ENCODE assay signal across 9 mouse cellular contexts in the genomic region with DNA sequence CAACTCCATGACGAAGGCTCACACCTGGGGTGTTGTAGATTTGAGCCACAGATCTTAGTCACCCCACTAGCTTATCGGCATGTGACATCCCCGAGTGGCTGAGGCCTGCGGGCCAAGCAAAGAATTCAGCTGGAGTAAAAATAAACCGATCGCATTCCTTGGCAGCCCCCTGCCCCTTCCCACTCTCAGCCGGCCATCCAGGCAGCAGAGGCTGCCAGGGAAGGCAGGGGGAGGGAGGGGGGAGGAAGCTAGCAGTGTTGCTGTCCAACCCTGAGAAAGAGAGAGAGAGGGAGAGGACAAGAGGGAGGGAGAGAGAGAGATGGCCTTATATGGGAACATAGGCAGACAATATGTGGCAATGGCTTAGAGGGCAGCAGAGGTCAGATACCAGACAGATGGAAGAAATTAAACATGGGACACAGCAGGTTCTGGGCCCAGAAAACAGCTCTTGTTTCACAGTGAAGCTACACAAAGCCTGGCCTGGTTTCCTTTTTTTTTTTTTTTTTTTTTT. TPM values are rescaled to one million over a fixed set of nuclear protein-coding genes. Genes with fewer than 3 reads are reported as not detected.
DNase-seq lines count a peak whose midpoint lies in the region; ATAC-seq lines count a peak whose summit lies in the region.
"Had no signal": no experiment of that assay in that cellular context is flagged by ENCODE, and none has a peak within 500 bp of the region (broad histone marks: within the 10 kb centered on the region; RNA-seq: fewer than 3 reads in every experiment).

No protein-coding gene starts in this region.

- DNase-seq in heart, postnatal 10 days, result peak; percentile 87 to 92
- peak; percentile 73 for DNase-seq in limb, embryonic 11.5 days (ENCODE audit: low spot score)
- DNase-seq in ovary, postnatal 10 days (ENCODE audit: low spot score), result peak; percentile 19
- no peak for DNase-seq in thymus, postnatal 14 days

- intact Hi-C loops in heart, postnatal 10 days (cut with DNase I), result loop anchor here (1.0 kb wide), 3 partner anchors 100 to 119 kb away; partner anchors contain the start of gene Atp2a2

- H3K27me3 ChIP-seq in midbrain, embryonic 12.5 days, result no peaks in the 10 kb centered on the region
- H3K27me3 ChIP-seq in midbrain, embryonic 15.5 days (replicated peaks), result no peaks in the 10 kb centered on the region
- no peaks in the 10 kb centered on the region for H3K27me3 ChIP-seq in embryonic facial prominence, embryonic 15.5 days
- no peaks in the 10 kb centered on the region for H3K27me3 ChIP-seq in limb, embryonic 11.5 days (ENCODE audit: control insufficient read depth, insufficient read depth, low read length)
- H3K27me3 ChIP-seq: liver, embryonic 15.5 days had no signal

- 40% methylated on average over 7 of the region's 7 CpGs for WGBS in midbrain, embryonic 12.5 days
- 44% methylated on average over 7 of the region's 7 CpGs for WGBS in midbrain, embryonic 15.5 days
- WGBS in embryonic facial prominence, embryonic 15.5 days, result 8% methylated on average over 7 of the region's 7 CpGs
- WGBS in limb, embryonic 11.5 days, result 3% methylated on average over 7 of the region's 7 CpGs

- H3K4me2 ChIP-seq in midbrain, embryonic 12.5 days (replicated peaks), result no peak overlapping the region
- no peak overlapping the region for H3K4me2 ChIP-seq in midbrain, embryonic 15.5 days
- H3K4me2 ChIP-seq in embryonic facial prominence, embryonic 15.5 days (replicated peaks), result no peak overlapping the region
- H3K4me2 ChIP-seq in limb, embryonic 11.5 days (ENCODE audit: low read depth, severe bottlenecking), result no peak overlapping the region
- H3K4me2 ChIP-seq: liver, embryonic 15.5 days had no signal

- H3K9me3 ChIP-seq in midbrain, embryonic 12.5 days, result no peaks in the 10 kb centered on the region
- no peaks in the 10 kb centered on the region for H3K9me3 ChIP-seq in midbrain, embryonic 15.5 days
- H3K9me3 ChIP-seq in embryonic facial prominence, embryonic 15.5 days (replicated peaks), result no peaks in the 10 kb centered on the region
- H3K9me3 ChIP-seq in limb, embryonic 11.5 days (ENCODE audit: control insufficient read depth, low read length), result no peaks in the 10 kb centered on the region
- H3K9me3 ChIP-seq: liver, embryonic 15.5 days had no signal

- ATAC-seq in midbrain, embryonic 12.5 days (ENCODE audit: low FRiP score, low read depth), result no peak
- ATAC-seq in midbrain, embryonic 15.5 days (replicated peaks), result no peak
- ATAC-seq in embryonic facial prominence, embryonic 15.5 days (ENCODE audit: insufficient number of reproducible peaks, low FRiP score, low TSS enrichment, low read depth), result peak; percentile 78
- peak; percentile 75 for ATAC-seq in limb, embryonic 11.5 days (ENCODE audit: insufficient number of reproducible peaks, low FRiP score, low TSS enrichment, low read depth)
- no peak for ATAC-seq in CD4-positive, CD25-positive, alpha-beta regulatory T cell, adult 4 months

- no peak overlapping the region for H3K4me3 ChIP-seq in midbrain, embryonic 12.5 days
- H3K4me3 ChIP-seq in midbrain, embryonic 15.5 days, result no peak overlapping the region
- H3K4me3 ChIP-seq in embryonic facial prominence, embryonic 15.5 days (replicated peaks), result no peak overlapping the region
- no peak overlapping the region for H3K4me3 ChIP-seq in limb, embryonic 11.5 days (ENCODE audit: low read depth, low read length)
- H3K4me3 ChIP-seq: liver, embryonic 15.5 days had no signal

- no peaks in the 10 kb centered on the region for H3K36me3 ChIP-seq in midbrain, embryonic 12.5 days
- no peaks in the 10 kb centered on the region for H3K36me3 ChIP-seq in midbrain, embryonic 15.5 days (replicated peaks)
- no peaks in the 10 kb centered on the region for H3K36me3 ChIP-seq in embryonic facial prominence, embryonic 15.5 days
- no peaks in the 10 kb centered on the region for H3K36me3 ChIP-seq in limb, embryonic 11.5 days (ENCODE audit: control insufficient read depth, insufficient read depth, low read length)
- H3K36me3 ChIP-seq: liver, embryonic 15.5 days had no signal

- no peak overlapping the region; the same call in 1 of the 2 replicates for H3K27ac ChIP-seq in midbrain, embryonic 12.5 days (replicated peaks)
- H3K27ac ChIP-seq in midbrain, embryonic 15.5 days, result no peak overlapping the region
- H3K27ac ChIP-seq in embryonic facial prominence, embryonic 15.5 days (replicated peaks), result peak overlapping the region; percentile 83
- H3K27ac ChIP-seq in limb, embryonic 11.5 days (replicated peaks; ENCODE audit: low read depth, low read length), result peak overlapping the region; percentile 80
- H3K27ac ChIP-seq: liver, embryonic 15.5 days had no signal

- 0 out of 2 replicates have a peak overlapping the region, but pooled peaks have one; percentile 15 for H3K9ac ChIP-seq in midbrain, embryonic 12.5 days (replicated peaks)
- no peak overlapping the region for H3K9ac ChIP-seq in midbrain, embryonic 15.5 days
- no peak overlapping the region for H3K9ac ChIP-seq in embryonic facial prominence, embryonic 15.5 days
- H3K9ac ChIP-seq in limb, embryonic 11.5 days (ENCODE audit: low read length), result peak overlapping the region; percentile 22; the same call in 1 of the 2 replicates
- H3K9ac ChIP-seq: liver, embryonic 15.5 days had no signal

- H3K4me1 ChIP-seq in midbrain, embryonic 12.5 days, result peaks cover 4% of the 10 kb centered on the region; the same call in 1 of the 2 replicates
- no peaks in the 10 kb centered on the region for H3K4me1 ChIP-seq in midbrain, embryonic 15.5 days
- peaks cover 22% of the 10 kb centered on the region for H3K4me1 ChIP-seq in embryonic facial prominence, embryonic 15.5 days
- H3K4me1 ChIP-seq in limb, embryonic 11.5 days (ENCODE audit: control insufficient read depth, insufficient read depth, low read length), result peaks cover 10% of the 10 kb centered on the region

RNA-seq across cellular contexts. Expression of gene Ift81, which starts 7.1 kb away (rescaled TPM):
- 59.8 TPM in 2 replicates for polyA plus RNA-seq in midbrain, embryonic 12.5 days (2016; fragmentation: Nextera tagmentation; extraction: Ambion mirVana)
- polyA plus RNA-seq in midbrain, embryonic 15.5 days (2015; fragmentation: Nextera tagmentation; extraction: Ambion mirVana), result 64.1 and 75.6 TPM in 2 replicates
- polyA plus RNA-seq in embryonic facial prominence, embryonic 15.5 days (2015; fragmentation: Nextera tagmentation; extraction: Ambion mirVana), result 41.4 and 44.8 TPM in 2 replicates
- total RNA-seq in heart, postnatal 10 days (2021), result 10 to 100 TPM; 51.7 to 53.1 TPM
- 39.6 and 41.6 TPM in 2 replicates for polyA plus RNA-seq in limb, embryonic 11.5 days (2014; fragmentation: Nextera tagmentation; extraction: Ambion mirVana)
- polyA plus RNA-seq in CD4-positive, CD25-positive, alpha-beta regulatory T cell, adult 4 months (2017; shearing (Covaris generic)), result 1 to 10 TPM; 6.6 to 7.8 TPM

RNA-seq across cellular contexts. Expression of gene P2rx7, which starts 22.3 kb away (rescaled TPM):
- polyA plus RNA-seq in midbrain, embryonic 12.5 days (2016; fragmentation: Nextera tagmentation; extraction: Ambion mirVana), result 1.5 TPM in 2 replicates
- 2.9 and 3.0 TPM in 2 replicates for polyA plus RNA-seq in midbrain, embryonic 15.5 days (2015; fragmentation: Nextera tagmentation; extraction: Ambion mirVana)
- 3.2 and 3.6 TPM in 2 replicates for polyA plus RNA-seq in embryonic facial prominence, embryonic 15.5 days (2015; fragmentation: Nextera tagmentation; extraction: Ambion mirVana)
- 1 to 10 TPM; 3.5 to 5.2 TPM for total RNA-seq in heart, postnatal 10 days (2021)
- polyA plus RNA-seq in limb, embryonic 11.5 days (2014; fragmentation: Nextera tagmentation; extraction: Ambion mirVana), result 0.32 and 0.45 TPM in 2 replicates
- polyA plus RNA-seq in CD4-positive, CD25-positive, alpha-beta regulatory T cell, adult 4 months (2017; shearing (Covaris generic)), result 100 to 1,000 TPM in 1 of 2 experiments, 10 to 100 TPM in 1; 64.6 to 103 TPM

Comparison
In these comparisons a context has a peak if more than half of its experiments do, and no peak if none do; other contexts are left out.
1. H3K9ac ChIP-seq: peak in midbrain, embryonic 12.5 days (single experiment) and limb, embryonic 11.5 days (single experiment); none in midbrain, embryonic 15.5 days (single experiment) and embryonic facial prominence, embryonic 15.5 days (single experiment).
2. ATAC-seq: peak in embryonic facial prominence, embryonic 15.5 days (single experiment) and limb, embryonic 11.5 days (single experiment); none in midbrain, embryonic 12.5 days (single experiment), midbrain, embryonic 15.5 days (single experiment) and CD4-positive, CD25-positive, alpha-beta regulatory T cell, adult 4 months (single experiment).
3. H3K27ac ChIP-seq: peak in embryonic facial prominence, embryonic 15.5 days (single experiment) and limb, embryonic 11.5 days (single experiment); none in midbrain, embryonic 12.5 days (single experiment) and midbrain, embryonic 15.5 days (single experiment).
4. RNA of gene P2rx7, which starts 22.3 kb away (polyA plus RNA-seq): 64.6 to 103 TPM in CD4-positive, CD25-positive, alpha-beta regulatory T cell, adult 4 months; 3.2 to 3.6 TPM in embryonic facial prominence, embryonic 15.5 days, 2.9 to 3.0 TPM in midbrain, embryonic 15.5 days, 1.5 TPM in midbrain, embryonic 12.5 days and 0.32 to 0.45 TPM in limb, embryonic 11.5 days; every median in the first group is over 10 times any median in the second.